Mouse (Mus musculus): ENCODE data around the gene Crlf1.

Gene Crlf1

GRCm38 (mm10) chr8:70467907-70468306 lies 25.1 kb upstream of the Crlf1 start:
- no peak for DNase-seq (ENCODE audit: extremely low read depth, insufficient read length, low spot score)

GRCm38 (mm10) chr8:70468733-70469132 lies 24.2 kb upstream of the Crlf1 start:
- no peak for DNase-seq (ENCODE audit: extremely low read depth, insufficient read length, low spot score)

- DNase-seq (ENCODE audit: extremely low read depth, insufficient read length, low spot score): no peak
Observed at GRCm38 (mm10) chr8:70469295-70469916, 23.6 kb upstream of the Crlf1 start.

GRCm38 (mm10) chr8:70469938-70470337 lies 23.0 kb upstream of the Crlf1 start:
- DNase-seq (ENCODE audit: extremely low read depth, insufficient read length, low spot score): no peak

- no peak for DNase-seq (ENCODE audit: extremely low read depth, insufficient read length, low spot score)
Observed at GRCm38 (mm10) chr8:70471856-70472255, 21.1 kb upstream of the Crlf1 start.

- DNase-seq (ENCODE audit: extremely low read depth, insufficient read length, low spot score): peak; percentile 95
Observed at GRCm38 (mm10) chr8:70476333-70477268, 16.4 kb upstream of the Crlf1 start, which contains the start of gene Klhl26. Gene Klhl26 (minus strand): TSS chr8:70476968.

GRCm38 (mm10) chr8:70477269-70477982 lies 15.5 kb upstream of the Crlf1 start:
- DNase-seq (ENCODE audit: extremely low read depth, insufficient read length, low spot score): peak; percentile 89

GRCm38 (mm10) chr8:70481908-70482307 lies 11.1 kb upstream of the Crlf1 start:
- no peak for DNase-seq (ENCODE audit: extremely low read depth, insufficient read length, low spot score)

- DNase-seq (ENCODE audit: extremely low read depth, insufficient read length, low spot score): no peak
Observed at GRCm38 (mm10) chr8:70482943-70483342, 10.0 kb upstream of the Crlf1 start.

- no peak for DNase-seq (ENCODE audit: extremely low read depth, insufficient read length, low spot score)
Observed at GRCm38 (mm10) chr8:70486191-70486681, 6.7 kb upstream of the Crlf1 start.

- no peak for DNase-seq (ENCODE audit: extremely low read depth, insufficient read length, low spot score)
Observed at GRCm38 (mm10) chr8:70486941-70487520, 5.9 kb upstream of the Crlf1 start, which contains the start of gene Tmem59l. Gene Tmem59l (minus strand): TSS chr8:70487358.

GRCm38 (mm10) chr8:70487993-70488796 lies 4.8 kb upstream of the Crlf1 start:
- DNase-seq (ENCODE audit: extremely low read depth, insufficient read length, low spot score): no peak

GRCm38 (mm10) chr8:70488931-70489470 lies 4.0 kb upstream of the Crlf1 start:
- DNase-seq (ENCODE audit: extremely low read depth, insufficient read length, low spot score): no peak

- DNase-seq (ENCODE audit: extremely low read depth, insufficient read length, low spot score): no peak
Observed at GRCm38 (mm10) chr8:70489576-70489975, 3.4 kb upstream of the Crlf1 start.

- no peak for DNase-seq (ENCODE audit: extremely low read depth, insufficient read length, low spot score)
Observed at GRCm38 (mm10) chr8:70490061-70490879, 2.7 kb upstream of the Crlf1 start.

GRCm38 (mm10) chr8:70490880-70491495 lies 2.0 kb upstream of the Crlf1 start:
- no peak for DNase-seq (ENCODE audit: extremely low read depth, insufficient read length, low spot score)

- DNase-seq (ENCODE audit: extremely low read depth, insufficient read length, low spot score): no peak
Observed at GRCm38 (mm10) chr8:70493692-70494415, 896 bp downstream of the Crlf1 start.

Data from 3134 (cell line).